Mouse (Mus musculus) forebrain, embryonic 16.5 days (tissue): ENCODE data around the gene Retn. TPM values are rescaled to one million over a fixed set of nuclear protein-coding genes. Genes with fewer than 3 reads are reported as not detected.

Experiments used
- ATAC-seq: fragments of 200-750 bp; cut with Nextera tagmentation; 2 replicates; pipeline ENCODE4 v1.8.0; 2017; ENCODE audit warnings: mild to moderate bottlenecking, moderate library complexity
- H3K27ac ChIP-seq: fragments of 300-500 bp; sonication (generic); 2 replicates; pipeline ENCODE4 v1.5.1; 2014; ENCODE audit warnings: low read length, control low read depth
- H3K27me3 ChIP-seq: fragments of 300-500 bp; sonication (generic); replicated peaks from 2 replicates; pipeline ENCODE4 v1.6.1; 2014; ENCODE audit warnings: low read length; ENCODE audit not compliant: control insufficient read depth, insufficient read depth
- H3K36me3 ChIP-seq: fragments of 300-500 bp; sonication (generic); 2 replicates; pipeline ENCODE4 v1.6.1; 2014; ENCODE audit not compliant: control insufficient read depth, insufficient read depth
- H3K4me1 ChIP-seq: fragments of 300-500 bp; sonication (generic); replicated peaks from 2 replicates; pipeline ENCODE4 v1.6.1; 2014; ENCODE audit warnings: low read length; ENCODE audit not compliant: control insufficient read depth, insufficient read depth
- H3K4me2 ChIP-seq: fragments of 300-500 bp; sonication (generic); 2 replicates; pipeline ENCODE4 v1.6.1; 2014; ENCODE audit warnings: mild to moderate bottlenecking, low read length, control low read depth
- H3K4me3 ChIP-seq: fragments of 300-500 bp; sonication (generic); replicated peaks from 2 replicates; pipeline ENCODE4 v1.5.1; 2014; ENCODE audit warnings: mild to moderate bottlenecking, low read length, control low read depth
- H3K9ac ChIP-seq: fragments of 300-500 bp; sonication (generic); replicated peaks from 2 replicates; pipeline ENCODE4 v1.6.1; 2014; ENCODE audit warnings: low read depth, low read length, control low read depth
- H3K9me3 ChIP-seq: fragments of 300-500 bp; sonication (generic); 2 replicates; pipeline ENCODE4 v1.6.1; 2016; ENCODE audit warnings: low read length; ENCODE audit not compliant: control insufficient read depth
- WGBS: fragments of 180-500 bp; shearing (Covaris S2); extraction: QIAGEN DNeasy Blood & Tissue Kit; methylation state at CpG from one replicate; pipeline ENCODE4 v1.1.7; 2014; 5-methylcytosine and 5-hydroxymethylcytosine counted together
- polyA plus RNA-seq: library from polyadenylated mRNA; unstranded; fragments of >200 nt; fragmentation: Nextera tagmentation; extraction: Ambion mirVana; gene quantifications from 2 replicates; pipeline ENCODE4 v1.2.1, GENCODE M21; 2015

Gene Retn
- polyA plus RNA-seq, 1 experiment from 2014 or later, result 0.71 TPM

GRCm38 (mm10) chr8:3628014-3628413 is 27.6 kb upstream of the Retn start:
- no peak overlapping the region for H3K9ac ChIP-seq
- no peaks in the 10 kb centered on the region for H3K9me3 ChIP-seq
- 30% methylated on average over 5 of the region's 5 CpGs for WGBS
- 0 out of 2 replicates have a peak, but pooled peaks cover 2% of the 10 kb centered on the region for H3K27me3 ChIP-seq
- no peak overlapping the region for H3K4me3 ChIP-seq
- peaks cover 7% of the 10 kb centered on the region; the same call in 1 of the 2 replicates for H3K4me1 ChIP-seq
- no peak for ATAC-seq
- no peak overlapping the region for H3K4me2 ChIP-seq
- no peaks in the 10 kb centered on the region; the same call in 1 of the 2 replicates for H3K36me3 ChIP-seq
- H3K27ac ChIP-seq, result no peak overlapping the region

GRCm38 (mm10) chr8:3630647-3631477 is 24.7 kb upstream of the Retn start, which contains the start of gene Stxbp2:
TSS of gene Stxbp2 (plus strand) at chr8:3630955.
- Histone ChIP-seq H3K27ac (no peak within 1 kb of the TSS), H3K4me2 (peak within 1 kb of the TSS; percentile 63), H3K27me3 (0 out of 2 replicates have a peak, but pooled peaks cover 2% of the 10 kb centered on the region), H3K4me3 (peak within 1 kb of the TSS; percentile 54), H3K4me1 (peaks cover 7% of the 10 kb centered on the region; the same call in 1 of the 2 replicates), H3K9me3 (no peaks in the 10 kb centered on the region), H3K9ac (peak within 1 kb of the TSS; percentile 56), H3K36me3 (no peaks in the 10 kb centered on the region)
- ATAC-seq, result peak; percentile 87
- 5% methylated on average over 47 of the region's 47 CpGs for WGBS

- 13% methylated on average over 8 of the region's 8 CpGs for WGBS
- Histone ChIP-seq H3K4me1 (peaks cover 7% of the 10 kb centered on the region; the same call in 1 of the 2 replicates), H3K4me3 (peak overlapping the region; percentile 54), H3K9me3 (no peaks in the 10 kb centered on the region), H3K9ac (peak overlapping the region; percentile 56), H3K27ac (no peak overlapping the region), H3K4me2 (peak overlapping the region; percentile 63), H3K36me3 (no peaks in the 10 kb centered on the region), H3K27me3 (0 out of 2 replicates have a peak, but pooled peaks cover 2% of the 10 kb centered on the region)
- no peak for ATAC-seq
Measured at GRCm38 (mm10) chr8:3631478-3631875, 24.1 kb upstream of the Retn start.

DNA sequence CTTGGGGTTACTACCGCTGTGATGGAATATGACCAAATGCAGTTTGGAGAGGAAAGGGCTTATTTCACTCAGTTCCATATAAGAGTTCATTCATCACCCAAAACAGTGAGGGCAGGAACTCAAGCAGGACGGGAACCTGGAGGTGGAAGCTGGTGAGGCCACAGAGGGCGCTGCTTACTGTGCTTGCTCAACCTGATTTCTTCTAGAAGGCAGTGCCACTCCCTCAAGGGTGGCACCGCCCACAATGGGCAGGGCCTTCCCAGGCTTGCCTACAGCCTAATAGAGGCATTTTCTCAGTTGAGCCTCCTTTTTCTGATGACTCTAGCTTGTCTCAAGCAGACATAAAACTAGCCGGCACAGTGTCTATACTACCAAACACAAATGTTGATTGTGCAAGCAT is 9.8 kb upstream of the Retn start:
- Histone ChIP-seq H3K9ac (no peak overlapping the region), H3K4me2 (no peak overlapping the region)
- 29% methylated on average over 5 of the region's 5 CpGs for WGBS

DNA sequence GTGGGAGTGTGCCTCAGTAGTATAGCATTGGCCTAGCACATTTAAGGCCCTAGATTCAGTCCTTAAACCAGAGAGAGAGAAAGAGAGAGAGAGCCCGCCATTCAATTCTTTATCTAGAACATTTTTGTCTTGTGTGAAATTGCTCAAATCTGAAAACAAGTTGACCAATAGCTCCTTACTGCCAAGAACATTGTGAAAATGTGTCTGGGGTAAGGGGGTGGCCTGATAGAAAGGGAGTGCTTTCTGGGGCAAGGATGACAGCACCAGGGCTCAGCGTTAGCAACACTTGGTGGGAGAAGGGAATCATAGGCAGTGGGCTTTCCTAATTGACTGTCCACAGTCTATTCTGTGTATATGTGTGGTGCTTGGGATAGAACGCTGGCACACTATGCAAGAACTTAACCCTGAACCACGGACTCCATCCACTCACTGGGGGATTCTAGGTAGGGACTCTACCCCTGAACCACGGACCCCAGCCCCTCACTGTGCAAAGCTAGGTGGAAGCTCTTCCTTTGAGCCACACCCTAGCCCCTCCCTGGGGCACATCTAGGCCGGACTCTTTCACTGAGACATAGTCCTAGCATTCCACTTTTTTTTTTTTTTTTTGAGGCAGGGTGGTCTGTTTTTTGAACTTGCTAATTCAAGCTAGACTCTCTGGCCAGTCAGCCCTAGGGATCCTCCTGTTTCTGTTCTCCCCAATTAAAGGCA is 8.6 kb upstream of the Retn start:
- H3K27ac ChIP-seq, result no peak overlapping the region
- no peaks in the 10 kb centered on the region for H3K4me1 ChIP-seq
- H3K4me3 ChIP-seq, result no peak overlapping the region
- no peak for ATAC-seq
- H3K27me3 ChIP-seq, result no peaks in the 10 kb centered on the region
- H3K4me2 ChIP-seq, result no peak overlapping the region
- no peaks in the 10 kb centered on the region for H3K36me3 ChIP-seq
- WGBS, result 83% methylated on average over 6 of the region's 6 CpGs
- no peaks in the 10 kb centered on the region for H3K9me3 ChIP-seq
- no peak overlapping the region for H3K9ac ChIP-seq

More for the DNA sequence above, 9.8 kb upstream of the Retn start:
- no peak for ATAC-seq
- Histone ChIP-seq H3K4me3 (no peak overlapping the region), H3K9me3 (no peaks in the 10 kb centered on the region), H3K36me3 (no peaks in the 10 kb centered on the region), H3K4me1 (no peaks in the 10 kb centered on the region), H3K27ac (no peak overlapping the region), H3K27me3 (no peaks in the 10 kb centered on the region)

- Histone ChIP-seq H3K4me2 (no peak overlapping the region), H3K27me3 (no peaks in the 10 kb centered on the region), H3K27ac (no peak overlapping the region), H3K4me1 (no peaks in the 10 kb centered on the region), H3K4me3 (no peak overlapping the region), H3K36me3 (no peaks in the 10 kb centered on the region), H3K9ac (no peak overlapping the region), H3K9me3 (no peaks in the 10 kb centered on the region)
- WGBS, result 84% methylated on average over 4 of the region's 4 CpGs
- no peak for ATAC-seq
Measured at GRCm38 (mm10) chr8:3647561-3647960, 8.0 kb upstream of the Retn start.

DNA sequence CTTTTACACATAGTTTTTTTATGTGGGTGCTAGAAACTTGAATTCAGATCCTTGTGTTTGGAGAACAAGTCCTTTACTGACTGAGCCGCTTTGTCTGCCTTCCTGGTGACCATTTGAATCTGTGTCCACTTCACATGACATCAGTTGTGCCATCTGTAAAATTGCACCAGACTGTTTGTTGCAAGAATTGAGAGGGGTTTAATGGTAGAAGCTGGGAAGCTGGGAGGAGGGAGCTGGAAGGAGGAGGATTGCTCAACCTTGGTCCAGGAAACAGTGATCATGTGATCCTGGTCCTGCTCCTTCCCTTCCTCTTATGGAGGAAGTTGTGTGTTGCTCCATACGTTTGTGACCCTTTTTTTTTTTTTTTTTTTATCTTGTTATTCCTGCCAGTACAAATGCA is 7.3 kb upstream of the Retn start:
- no peak overlapping the region for H3K27ac ChIP-seq
- no peaks in the 10 kb centered on the region for H3K27me3 ChIP-seq
- H3K9ac ChIP-seq, result no peak overlapping the region
- no peaks in the 10 kb centered on the region for H3K36me3 ChIP-seq
- no peaks in the 10 kb centered on the region for H3K9me3 ChIP-seq
- no peak overlapping the region for H3K4me2 ChIP-seq
- no peak overlapping the region for H3K4me3 ChIP-seq
- WGBS, result 85% methylated on average over 2 of the region's 2 CpGs
- no peaks in the 10 kb centered on the region for H3K4me1 ChIP-seq
- no peak for ATAC-seq

DNA sequence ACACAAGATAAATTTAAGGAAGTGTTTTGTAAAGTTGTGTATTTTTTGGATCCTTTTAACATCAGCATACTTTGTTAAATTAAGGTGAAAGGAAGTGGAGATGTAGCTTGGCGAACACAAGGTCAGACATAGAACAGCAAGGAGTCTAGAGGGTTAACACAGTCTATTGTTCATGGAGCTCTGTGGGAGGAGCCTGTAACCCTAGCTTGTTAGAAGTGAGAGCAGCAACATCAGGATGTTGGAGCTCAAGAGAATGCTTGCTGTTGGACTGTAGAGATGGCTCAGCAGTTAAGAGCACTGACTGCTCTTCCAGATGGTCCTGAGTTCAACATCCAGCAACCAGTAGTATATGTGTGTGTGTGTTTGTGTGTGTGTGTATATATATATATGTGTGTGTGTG is 6.6 kb upstream of the Retn start:
- Histone ChIP-seq H3K9ac (no peak overlapping the region), H3K36me3 (no peaks in the 10 kb centered on the region), H3K4me1 (no peaks in the 10 kb centered on the region), H3K27ac (no peak overlapping the region), H3K9me3 (no peaks in the 10 kb centered on the region), H3K4me3 (no peak overlapping the region), H3K4me2 (no peak overlapping the region), H3K27me3 (no peaks in the 10 kb centered on the region)
- 42% methylated on average over 1 of the region's 1 CpGs for WGBS
- ATAC-seq, result no peak

DNA sequence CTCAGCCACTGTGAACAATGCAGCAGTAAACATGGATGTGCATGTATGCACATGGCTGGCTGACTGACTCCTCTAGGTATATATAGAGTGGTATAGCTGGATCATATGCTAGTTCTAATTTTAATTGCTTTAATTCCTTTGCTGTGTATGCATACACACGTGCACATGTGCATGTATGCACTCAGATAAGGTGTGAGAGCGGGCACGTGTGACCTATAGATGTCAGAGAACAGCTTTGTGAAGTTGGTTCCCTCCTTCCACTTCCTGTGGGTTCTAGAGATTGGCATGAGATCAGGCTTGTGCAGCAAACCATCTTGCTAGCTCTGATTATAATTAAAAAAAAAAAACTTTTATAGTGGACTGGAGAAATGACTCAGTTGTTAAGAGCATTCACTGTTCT is 2.7 kb upstream of the Retn start:
- Histone ChIP-seq H3K9me3 (no peaks in the 10 kb centered on the region), H3K4me1 (peaks cover 4% of the 10 kb centered on the region; the same call in 1 of the 2 replicates), H3K27me3 (no peaks in the 10 kb centered on the region), H3K36me3 (no peaks in the 10 kb centered on the region), H3K9ac (no peak overlapping the region), H3K27ac (no peak overlapping the region), H3K4me3 (no peak overlapping the region), H3K4me2 (no peak overlapping the region)
- 65% methylated on average over 3 of the region's 3 CpGs for WGBS
- no peak for ATAC-seq
